Mouse (Mus musculus) heart, postnatal 36 days (tissue): ENCODE data around the gene Tra2a. TPM values are rescaled to one million over a fixed set of nuclear protein-coding genes. Genes with fewer than 3 reads are reported as not detected.

ENCODE experiments used
- DNase-seq, 2 experiments: peaks; one replicate each; pipeline ENCODE4 v3.0.0; 2021 to 2022
- intact Hi-C: fragments of 180-260 bp; cut with DNase I; formaldehyde crosslinking; loops from one replicate; pipeline ENCODE4 v1.15.1; 2025
- total RNA-seq, 2 experiments: library from RNA; stranded (reverse); gene quantifications; 2 replicates each; pipeline ENCODE4 v1.2.3; 2021

Gene Tra2a
- total RNA-seq, 2 experiments from 2014 or later = 26.8 to 28.4 TPM

DNA sequence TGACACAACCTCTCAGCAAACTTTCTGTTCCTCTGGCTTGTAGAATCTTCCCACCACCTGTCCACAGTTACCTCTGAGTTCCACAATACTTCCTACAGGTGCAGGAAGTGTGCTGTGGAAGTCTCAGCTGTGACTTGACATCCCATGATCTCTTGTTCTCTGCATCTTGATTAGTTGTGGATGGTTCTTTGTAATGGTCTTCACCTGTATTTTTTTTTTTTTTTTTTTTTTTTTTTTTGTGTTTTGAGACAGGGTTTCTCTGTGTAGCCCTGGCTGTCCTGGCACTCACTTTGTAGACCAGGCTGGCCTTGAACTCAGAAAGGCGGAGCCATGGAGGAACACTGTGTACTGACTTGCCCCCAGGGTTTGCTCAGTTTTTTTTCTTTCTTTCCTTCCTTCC lies 22.3 kb downstream of the Tra2a start:
- no peak for DNase-seq
- intact Hi-C loops = no loop called here

GRCm38 (mm10) chr6:49236331-49236730 lies 27.5 kb downstream of the Tra2a start:
- DNase-seq = peak; percentile 100
- intact Hi-C loops = no loop called here

DNA sequence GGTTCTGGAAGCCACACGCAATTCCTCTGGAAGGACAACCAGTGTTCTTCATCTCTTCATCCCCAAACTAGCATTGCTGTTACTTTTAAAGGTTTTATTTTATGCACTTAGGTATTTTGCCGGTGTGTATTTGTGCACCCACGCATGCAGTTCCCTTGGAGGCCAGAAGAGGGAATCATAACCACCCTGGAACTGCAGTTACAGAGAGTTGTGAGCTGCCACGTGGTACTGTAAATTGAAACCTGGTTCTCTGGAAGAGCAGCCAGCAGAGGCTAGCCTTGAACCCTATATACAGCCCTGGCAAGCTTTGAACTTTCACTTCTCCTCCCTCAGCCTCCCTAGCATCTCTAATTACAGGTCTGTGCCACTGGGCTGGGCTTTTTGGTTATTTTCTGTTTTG lies 30.5 kb downstream of the Tra2a start:
- intact Hi-C loops = no loop called here
- DNase-seq = no peak

- intact Hi-C loops = loop anchor here (1.0 to 5.0 kb wide), 2 partner anchors 89 to 171 kb away; partner anchors contain the start of gene Ccdc126
- peak in 1 of 2 experiments; percentile 46 for DNase-seq
These were observed 35.6 kb downstream of the Tra2a start for GRCm38 (mm10) chr6:49228126-49228679.

- intact Hi-C loops = loop anchor here (1.0 to 5.0 kb wide), 2 partner anchors 9 to 90 kb away; partner anchors contain the start of gene Ccdc126
- peak; percentile 18 to 40 for DNase-seq
These were observed 36.6 kb downstream of the Tra2a start for GRCm38 (mm10) chr6:49227184-49227735.

GRCm38 (mm10) chr6:49225728-49226123 lies 38.1 kb downstream of the Tra2a start:
- intact Hi-C loops = loop anchor here (5.0 kb wide), 1 partner anchor 92 kb away; the partner anchor contains the start of gene Ccdc126
- no peak for DNase-seq

DNA sequence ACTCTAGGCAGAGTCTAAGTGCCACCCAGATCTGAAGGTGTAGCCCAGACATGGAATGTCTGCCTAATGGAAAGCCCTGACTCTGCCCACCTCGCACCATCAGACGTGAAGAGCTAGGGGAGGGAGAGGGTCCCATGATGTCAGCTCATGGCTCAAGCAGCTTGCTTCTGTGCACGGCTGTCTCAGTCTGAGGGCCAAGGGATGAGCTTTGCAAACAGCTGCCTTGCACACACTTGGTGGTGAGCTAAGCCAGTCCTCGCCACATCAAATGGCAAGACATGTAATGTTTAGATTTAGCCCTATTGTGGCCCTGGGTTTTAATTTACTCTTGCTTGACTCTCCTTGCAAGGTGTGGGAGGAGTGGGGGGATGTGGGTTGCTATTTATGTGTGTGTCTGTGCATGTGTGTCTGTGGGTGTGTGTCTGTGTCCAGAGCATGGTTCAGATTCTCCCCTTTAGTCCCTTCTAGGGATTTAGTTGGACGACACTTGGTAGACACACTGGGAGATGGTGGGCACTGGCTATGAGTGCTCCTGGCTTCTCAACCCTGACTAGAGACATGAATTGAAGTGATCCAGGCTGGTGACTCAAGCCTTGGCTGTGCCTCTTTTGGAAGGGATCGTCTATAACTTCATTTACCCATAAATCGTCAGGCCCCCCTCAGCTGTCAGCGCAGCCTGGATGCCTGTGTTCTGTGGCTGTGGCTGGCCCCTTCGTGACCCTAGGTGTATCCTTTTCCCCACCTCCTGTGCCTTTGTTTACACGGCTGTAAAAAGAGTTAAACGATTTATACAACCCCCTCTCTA lies 38.7 kb downstream of the Tra2a start:
- no peak for DNase-seq
- intact Hi-C loops = loop anchor here (5.0 kb wide), 1 partner anchor 92 kb away; the partner anchor contains the start of gene Ccdc126

- intact Hi-C loops = loop anchor here (2.0 kb wide), 1 partner anchor 41 kb away; no protein-coding TSS in a partner anchor
- DNase-seq = no peak
These were observed 41.9 kb downstream of the Tra2a start for GRCm38 (mm10) chr6:49221906-49222305.

- intact Hi-C loops = loop anchor here (2.0 kb wide), 1 partner anchor 43 kb away; no protein-coding TSS in a partner anchor
- DNase-seq = no peak
These were observed 43.8 kb downstream of the Tra2a start for GRCm38 (mm10) chr6:49219920-49220604.

GRCm38 (mm10) chr6:49219001-49219560 lies 44.8 kb downstream of the Tra2a start:
- no peak for DNase-seq
- intact Hi-C loops = no loop called here

DNA sequence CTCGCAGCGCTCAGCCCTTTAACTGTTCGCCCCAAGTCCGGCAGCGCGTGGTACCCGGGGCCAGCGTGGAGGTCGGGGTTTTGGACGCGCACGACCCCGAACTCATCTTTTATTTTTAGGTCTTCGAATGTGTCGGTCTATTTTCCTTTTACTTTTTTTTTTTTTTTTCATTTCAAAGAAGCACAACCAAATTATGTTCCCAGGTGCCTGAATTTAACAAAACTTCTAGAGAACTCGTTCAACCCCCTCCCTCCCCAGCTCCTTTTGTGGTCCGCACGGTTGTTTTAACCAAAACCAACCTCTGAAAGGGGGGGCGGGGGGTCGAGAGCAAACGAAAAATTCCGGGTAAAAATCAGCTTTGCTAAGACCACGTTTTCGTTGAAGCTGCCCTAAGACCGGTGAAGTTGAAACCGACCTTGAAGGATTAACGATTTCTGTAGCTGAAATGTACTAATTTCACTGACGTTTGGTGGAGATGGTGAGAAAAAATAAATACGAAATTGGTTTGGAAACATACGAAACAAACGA lies 45.5 kb downstream of the Tra2a start:
- intact Hi-C loops = loop anchor here (1.0 kb wide), 1 partner anchor 9 kb away; no protein-coding TSS in a partner anchor
- DNase-seq = peak; percentile 26 to 72

DNA sequence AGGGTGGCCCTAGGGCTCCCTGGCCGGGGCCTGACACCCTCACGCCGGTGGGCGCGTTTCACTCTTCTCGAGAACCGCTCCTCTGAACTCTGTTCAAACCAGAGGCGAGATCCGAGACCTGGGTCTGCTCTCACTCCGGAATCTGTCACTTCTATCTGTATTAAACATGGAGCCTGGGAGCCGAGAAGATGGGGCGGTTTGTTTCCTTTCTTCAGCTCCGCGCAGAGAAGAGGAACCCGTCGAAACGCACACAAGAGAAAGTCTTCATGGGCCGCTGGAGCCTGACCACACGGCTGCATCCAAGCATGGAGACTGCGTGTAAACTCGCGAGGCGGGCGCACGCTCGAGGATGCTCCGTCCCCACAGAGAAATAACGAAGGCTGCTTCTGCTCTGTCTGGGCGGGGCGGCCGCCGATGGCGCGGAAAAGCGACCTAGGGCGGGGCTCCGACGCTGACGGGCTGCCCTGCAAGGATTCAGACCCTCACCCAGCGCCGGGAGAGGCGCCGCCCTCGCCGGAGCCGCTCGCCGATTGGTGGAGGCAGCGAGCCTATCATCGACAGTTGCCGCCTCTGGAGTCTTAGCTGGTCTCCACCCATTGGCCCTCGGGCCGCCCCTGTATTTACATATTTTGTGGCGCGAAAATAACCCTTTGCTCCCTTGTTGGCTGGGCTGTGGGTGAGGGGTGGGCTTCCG lies 46.1 kb downstream of the Tra2a start:
- peak; percentile 56 to 76 for DNase-seq
- intact Hi-C loops = loop anchor here (1.0 to 2.0 kb wide), 2 partner anchors 10 to 1963 kb away; no protein-coding TSS in a partner anchor

DNA sequence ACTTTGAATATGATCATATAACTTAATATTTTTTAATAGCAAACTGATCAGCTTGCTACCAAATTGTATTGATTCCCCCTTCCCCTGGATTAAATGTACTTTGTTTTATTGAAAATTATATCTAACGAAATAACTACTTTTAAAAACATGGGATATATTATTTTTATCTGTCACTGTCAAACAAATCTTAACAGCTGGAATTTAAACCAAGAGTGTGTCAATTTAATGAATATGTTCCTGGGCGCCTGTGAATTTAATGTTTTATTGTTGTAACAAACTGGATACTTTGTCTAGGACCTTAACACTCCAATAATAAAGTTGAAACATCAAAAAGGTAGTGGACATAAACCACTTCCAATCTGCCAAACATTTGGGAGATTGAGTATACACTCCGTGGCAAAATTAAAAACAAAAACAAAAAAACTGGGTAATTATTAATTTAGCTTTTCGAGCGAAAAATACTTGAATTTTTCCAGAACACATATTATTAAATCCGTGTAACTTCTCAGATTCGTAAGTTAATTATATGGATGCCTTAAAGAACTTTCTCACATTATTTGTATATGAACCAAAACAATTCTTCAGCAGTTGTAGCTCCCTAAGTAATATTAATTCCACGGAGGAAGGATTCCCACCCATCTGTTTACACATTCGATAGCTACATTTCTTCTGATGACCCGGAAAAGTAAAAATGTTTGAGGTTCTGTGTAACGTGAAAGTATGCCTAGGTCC lies 46.9 kb downstream of the Tra2a start:
- intact Hi-C loops = loop anchor here (2.0 kb wide), 1 partner anchor 1964 kb away; no protein-coding TSS in a partner anchor
- no peak for DNase-seq

DNA sequence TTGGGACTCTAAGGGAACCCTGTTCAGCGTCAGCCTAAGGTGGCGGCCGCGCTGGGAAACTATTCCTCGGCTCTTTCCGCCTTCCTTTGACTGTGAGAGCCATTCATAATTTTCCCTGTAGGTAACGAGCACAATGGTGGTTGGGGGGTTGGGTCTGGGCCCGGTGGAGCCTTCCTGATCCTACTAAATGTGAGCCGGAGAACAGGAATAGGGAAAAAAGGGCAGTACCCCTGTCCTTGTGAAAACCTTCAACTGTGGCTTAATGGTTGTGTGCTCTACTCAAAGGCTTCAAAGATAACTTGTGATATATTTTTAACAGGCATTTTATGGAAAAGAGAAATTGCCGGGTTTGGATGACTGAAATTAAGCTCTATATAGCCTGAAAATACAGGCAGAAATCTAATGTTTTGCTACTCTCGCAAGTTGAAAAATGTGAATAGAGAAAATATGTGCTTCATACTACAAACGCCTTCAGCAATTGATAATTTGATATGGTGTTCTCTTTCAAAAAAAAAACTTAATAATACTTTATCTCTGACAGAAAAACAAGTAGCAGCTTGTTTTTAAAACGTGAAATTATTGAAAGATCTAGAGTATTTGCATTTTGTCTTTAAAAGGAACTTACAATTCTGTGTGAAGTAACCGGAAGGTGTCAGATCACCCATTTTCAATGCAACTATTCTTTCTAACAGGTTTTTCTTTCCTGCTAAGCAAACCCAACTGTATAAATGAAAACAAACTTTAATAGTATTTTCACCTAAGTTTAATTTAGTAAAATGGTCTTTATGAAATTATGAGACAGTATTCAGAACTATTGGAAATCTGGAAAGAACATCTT lies 47.9 kb downstream of the Tra2a start:
- intact Hi-C loops = loop anchor here (2.0 kb wide), 2 partner anchors 143 to 1965 kb away; partner anchors contain the start of gene Malsu1
- peak; percentile 23 to 57 for DNase-seq

- intact Hi-C loops = loop anchor here (2.0 kb wide), 1 partner anchor 142 kb away; the partner anchor contains the start of gene Malsu1
These were observed 48.7 kb downstream of the Tra2a start, which contains the start of gene Igf2bp3 for GRCm38 (mm10) chr6:49214928-49215747. Gene Igf2bp3 (minus strand): TSS chr6:49214957.

DNA sequence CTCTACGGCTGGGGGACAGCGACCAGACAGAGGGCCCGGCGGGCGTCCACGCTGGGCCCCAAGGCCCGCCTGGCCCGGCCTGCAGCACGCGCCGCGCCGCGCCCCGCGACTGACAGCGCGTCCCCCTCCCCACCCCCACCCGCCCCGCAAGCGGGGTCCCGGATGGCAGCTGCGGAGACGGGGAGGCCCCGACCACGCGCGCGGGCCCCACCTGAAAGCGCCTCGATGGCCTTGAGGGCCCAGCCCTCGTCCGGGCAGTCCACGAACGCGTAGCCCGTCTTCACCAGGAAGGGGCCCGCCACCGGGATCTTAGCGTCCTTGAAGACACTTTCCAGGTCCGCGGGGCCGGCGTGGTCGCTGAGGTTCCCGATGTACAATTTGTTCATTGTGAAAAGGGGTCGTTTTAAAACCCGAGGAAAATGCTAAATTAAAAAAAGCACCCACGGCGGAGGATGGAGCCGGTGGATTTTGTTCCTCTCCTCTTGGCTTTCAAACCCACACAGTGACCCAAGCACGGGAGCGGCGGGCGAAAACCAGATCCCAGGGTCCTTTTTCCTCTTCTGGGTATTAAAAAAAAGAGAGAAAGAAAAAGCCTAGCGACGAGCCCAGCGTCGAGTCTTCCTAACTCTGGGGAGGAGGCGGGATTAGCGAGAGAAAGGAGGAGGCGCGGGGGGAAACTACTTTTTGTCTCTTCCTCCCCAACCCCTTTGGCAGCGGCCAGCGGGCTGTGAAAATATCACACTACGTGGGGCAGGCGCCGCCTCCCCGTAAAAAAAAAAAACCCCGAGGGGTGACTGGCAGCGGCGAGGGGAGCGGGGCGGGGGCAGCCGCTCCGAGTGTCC lies 49.5 kb downstream of the Tra2a start:
- intact Hi-C loops = loop anchor here (2.0 kb wide), 1 partner anchor 142 kb away; the partner anchor contains the start of gene Malsu1
- DNase-seq = peak; percentile 37 to 52

More at GRCm38 (mm10) chr6:49214928-49215747, 48.7 kb downstream of the Tra2a start, which contains the start of gene Igf2bp3:
- peak; percentile 34 to 52 for DNase-seq
